Mouse (Mus musculus): ENCODE data around the gene Pax2.

DNA sequence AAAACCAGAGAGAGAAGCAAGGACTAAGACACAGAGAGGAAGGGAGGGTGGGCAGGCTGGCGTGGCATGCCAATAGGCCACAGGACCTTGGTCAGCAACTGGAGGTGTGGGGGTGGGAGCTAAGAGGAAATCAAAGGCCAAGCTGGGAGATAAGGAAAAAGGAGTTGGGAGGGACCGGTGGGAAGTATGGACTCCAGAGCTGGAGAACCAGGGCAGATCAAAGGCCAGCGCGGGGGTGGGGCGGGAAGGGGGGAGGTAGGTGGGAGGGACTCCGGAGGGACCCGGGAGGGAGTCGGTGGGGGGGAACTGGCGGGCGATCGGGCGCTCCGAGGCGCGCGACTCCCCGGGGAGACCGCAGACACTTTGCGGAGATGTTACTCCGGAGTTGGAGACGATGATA lies 21.7 kb upstream of the Pax2 start:
- no peak for TF ChIP-seq CTCF (IDR thresholded peaks at IDR 0.05)
- no peak for TF ChIP-seq EP300 (IDR thresholded peaks at IDR 0.05)
